Mouse (Mus musculus) thymus, adult 2 months (tissue): ENCODE data around the gene Il2rb.

Experiments
- CTCF ChIP-seq: fragments of 200-500 bp; IDR thresholded peaks from 2 replicates; pipeline ENCODE4 v1.5.1; 2012; ENCODE audit warnings: mild to moderate bottlenecking, control low read depth, low read length, moderate library complexity, borderline replicate concordance; ENCODE audit not compliant: control insufficient read depth, poor library complexity, insufficient read depth; ENCODE audit errors: extremely low read depth
- POLR2A ChIP-seq: fragments of 200-500 bp; IDR thresholded peaks from 2 replicates; pipeline ENCODE4 v1.6.1; 2012; ENCODE audit warnings: mild to moderate bottlenecking, low read length, control low read depth, moderate library complexity; ENCODE audit not compliant: control insufficient read depth, poor library complexity, insufficient read depth; ENCODE audit errors: extremely low read depth

GRCm38 (mm10) chr15:78527973-78528372 is 32.9 kb upstream of the Il2rb start:
- TF ChIP-seq CTCF = no peak
- TF ChIP-seq POLR2A = no peak
